Mouse (Mus musculus) heart, postnatal 0 days (tissue): ENCODE results near the gene Rspo3. TPM values are rescaled to one million over a fixed set of nuclear protein-coding genes. Genes with fewer than 3 reads are reported as not detected.

ENCODE experiments used
- ATAC-seq: fragments of 200-750 bp; cut with Nextera tagmentation; 2 replicates; pipeline ENCODE4 v1.8.0; 2017; ENCODE audit warnings: low read depth, moderate number of reproducible peaks, moderate library complexity; ENCODE audit not compliant: insufficient read depth
- DNase-seq: peaks from one replicate; pipeline ENCODE4 v3.0.0-alpha.2; 2016; ENCODE audit warnings: low spot score
- H3K27ac ChIP-seq: fragments of 300-500 bp; sonication (generic); 2 replicates; pipeline ENCODE4 v1.5.1; 2014; ENCODE audit warnings: low read depth, mild to moderate bottlenecking
- H3K27me3 ChIP-seq: fragments of 300-500 bp; sonication (generic); 2 replicates; pipeline ENCODE4 v1.6.1; 2014; ENCODE audit warnings: low read length, mixed read lengths; ENCODE audit not compliant: control insufficient read depth, insufficient read depth
- H3K36me3 ChIP-seq: fragments of 300-500 bp; sonication (generic); replicated peaks from 2 replicates; pipeline ENCODE4 v1.6.1; 2014; ENCODE audit warnings: low read length, mixed read lengths; ENCODE audit not compliant: control insufficient read depth, insufficient read depth
- H3K4me1 ChIP-seq: fragments of 300-500 bp; sonication (generic); 2 replicates; pipeline ENCODE4 v1.6.1; 2014; ENCODE audit warnings: antibody characterized with exemption; ENCODE audit not compliant: control insufficient read depth, insufficient read depth
- H3K4me2 ChIP-seq: fragments of 300-500 bp; sonication (generic); 2 replicates; pipeline ENCODE4 v1.6.1; 2014; ENCODE audit warnings: low read depth, mild to moderate bottlenecking, low read length, moderate library complexity
- H3K4me3 ChIP-seq: fragments of 300-500 bp; sonication (generic); 2 replicates; pipeline ENCODE4 v1.5.1; 2014; ENCODE audit warnings: low read depth, low read length
- H3K9ac ChIP-seq: fragments of 300-500 bp; sonication (generic); replicated peaks from 2 replicates; pipeline ENCODE4 v1.6.1; 2014; ENCODE audit warnings: low read depth, low read length, mixed read lengths
- H3K9me3 ChIP-seq: fragments of 300-500 bp; sonication (generic); replicated peaks from 2 replicates; pipeline ENCODE4 v1.6.1; 2016; ENCODE audit warnings: low read length; ENCODE audit not compliant: control insufficient read depth
- CTCF ChIP-seq: IDR thresholded peaks from 2 replicates; pipeline ENCODE4 v1.5.1; 2016; ENCODE audit warnings: antibody characterized with exemption, control low read depth, low read depth
- EP300 ChIP-seq: IDR thresholded peaks from 2 replicates; pipeline ENCODE4 v1.6.1; 2016; ENCODE audit warnings: antibody characterized with exemption, low read depth
- WGBS: fragments of 180-500 bp; shearing (Covaris S2); extraction: QIAGEN DNeasy Blood & Tissue Kit; methylation state at CpG from one replicate; pipeline ENCODE4 v1.1.7; 2014; 5-methylcytosine and 5-hydroxymethylcytosine counted together
- polyA plus RNA-seq: library from polyadenylated mRNA; unstranded; fragments of >200 nt; fragmentation: Nextera tagmentation; extraction: Ambion mirVana; gene quantifications from 2 replicates; pipeline ENCODE4 v1.2.1, GENCODE M21; 2015
- total RNA-seq: library from RNA; depleted of rRNA; stranded (reverse); fragments of >200 nt; gene quantifications from 2 replicates; pipeline ENCODE4 v1.2.3, GENCODE M21; 2014; ENCODE audit warnings: low replicate concordance

The Rspo3 gene
- total and polyA plus RNA-seq, 2 experiments from 2014 or later: 0.15 to 1.1 TPM

- no peaks in the 10 kb centered on the region for H3K36me3 ChIP-seq
- H3K27me3 ChIP-seq: no peaks in the 10 kb centered on the region
- 89% methylated on average over 1 of the region's 1 CpGs for WGBS
- TF ChIP-seq EP300 (no peak), CTCF (no peak)
- no peaks in the 10 kb centered on the region for H3K9me3 ChIP-seq
- H3K4me2 ChIP-seq: no peak overlapping the region
- ATAC-seq (no peak), DNase-seq (no peak)
- no peak overlapping the region for H3K27ac ChIP-seq
- H3K4me1 ChIP-seq: no peaks in the 10 kb centered on the region
- H3K4me3 ChIP-seq: no peak overlapping the region
- no peak overlapping the region for H3K9ac ChIP-seq
Observed at GRCm38 (mm10) chr10:29513563-29513962, 22.1 kb downstream of the Rspo3 start.

- WGBS: 69% methylated on average over 2 of the region's 2 CpGs
- ATAC-seq: no peak
- Histone ChIP-seq H3K4me2 (no peak overlapping the region), H3K9ac (no peak overlapping the region), H3K36me3 (no peaks in the 10 kb centered on the region), H3K27me3 (no peaks in the 10 kb centered on the region), H3K9me3 (no peaks in the 10 kb centered on the region), H3K4me1 (no peaks in the 10 kb centered on the region), H3K27ac (no peak overlapping the region), H3K4me3 (no peak overlapping the region)
- TF ChIP-seq CTCF (no peak), EP300 (no peak)
- no peak for DNase-seq
Observed at GRCm38 (mm10) chr10:29508167-29508566, 27.5 kb downstream of the Rspo3 start.

- H3K9me3 ChIP-seq: no peaks in the 10 kb centered on the region
- no peaks in the 10 kb centered on the region for H3K36me3 ChIP-seq
- H3K4me1 ChIP-seq: no peaks in the 10 kb centered on the region
- no peak overlapping the region for H3K27ac ChIP-seq
- no peaks in the 10 kb centered on the region for H3K27me3 ChIP-seq
- H3K4me3 ChIP-seq: no peak overlapping the region
- H3K9ac ChIP-seq: no peak overlapping the region
- TF ChIP-seq EP300: no peak
- no peak for TF ChIP-seq CTCF
- ATAC-seq: no peak
- DNase-seq: no peak
- WGBS: 69% methylated on average over 3 of the region's 3 CpGs
- H3K4me2 ChIP-seq: no peak overlapping the region
Observed at GRCm38 (mm10) chr10:29497205-29497822, 38.4 kb downstream of the Rspo3 start.

GRCm38 (mm10) chr10:29493996-29494395, 41.7 kb downstream of the Rspo3 start:
- H3K36me3 ChIP-seq: no peaks in the 10 kb centered on the region
- DNase-seq: no peak
- TF ChIP-seq CTCF (no peak), EP300 (no peak)

DNA sequence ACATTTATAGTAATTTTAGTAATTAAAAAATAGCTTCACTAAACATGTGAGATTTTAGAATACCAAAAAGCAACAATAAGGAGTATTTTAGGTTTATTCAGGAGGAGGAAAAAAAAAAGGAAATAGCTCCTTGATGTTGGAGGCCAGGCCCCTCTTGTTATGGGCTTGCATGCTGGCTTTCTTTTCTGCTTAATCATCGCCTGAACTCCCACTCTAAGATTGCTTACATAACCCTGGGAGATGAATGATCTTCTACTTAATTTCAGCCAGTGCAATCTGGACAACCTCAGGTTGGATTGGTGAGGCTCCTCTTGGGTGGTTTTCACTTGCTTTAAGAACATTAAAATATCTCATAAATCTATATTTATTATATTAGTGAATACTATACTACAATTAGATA, 54.7 kb downstream of the Rspo3 start:
- Histone ChIP-seq H3K27me3 (no peaks in the 10 kb centered on the region), H3K9me3 (no peaks in the 10 kb centered on the region), H3K36me3 (no peaks in the 10 kb centered on the region), H3K4me2 (no peak overlapping the region), H3K9ac (no peak overlapping the region), H3K27ac (no peak overlapping the region), H3K4me3 (no peak overlapping the region), H3K4me1 (no peaks in the 10 kb centered on the region)
- ATAC-seq (no peak), DNase-seq (no peak)
- WGBS: 48% methylated on average over 1 of the region's 1 CpGs
- TF ChIP-seq EP300: no peak
- TF ChIP-seq CTCF: no peak

More at GRCm38 (mm10) chr10:29493996-29494395, 41.7 kb downstream of the Rspo3 start:
- H3K9me3 ChIP-seq: no peaks in the 10 kb centered on the region
- H3K4me1 ChIP-seq: no peaks in the 10 kb centered on the region
- no peak for ATAC-seq
- H3K4me2 ChIP-seq: no peak overlapping the region
- 77% methylated on average over 1 of the region's 1 CpGs for WGBS
- H3K9ac ChIP-seq: no peak overlapping the region
- no peak overlapping the region for H3K4me3 ChIP-seq
- H3K27ac ChIP-seq: no peak overlapping the region
- H3K27me3 ChIP-seq: no peaks in the 10 kb centered on the region

- Histone ChIP-seq H3K9ac (no peak overlapping the region), H3K36me3 (no peaks in the 10 kb centered on the region), H3K9me3 (no peaks in the 10 kb centered on the region), H3K4me2 (no peak overlapping the region), H3K4me3 (no peak overlapping the region), H3K27me3 (no peaks in the 10 kb centered on the region), H3K4me1 (no peaks in the 10 kb centered on the region), H3K27ac (no peak overlapping the region)
- DNase-seq (no peak), ATAC-seq (no peak)
- TF ChIP-seq CTCF (no peak), EP300 (no peak)
- 46% methylated on average over 3 of the region's 3 CpGs for WGBS
Observed at GRCm38 (mm10) chr10:29479401-29479800, 56.3 kb downstream of the Rspo3 start.
